Mouse (Mus musculus): ENCODE measurements around the gene Fbxo34. TPM values are rescaled to one million over a fixed set of nuclear protein-coding genes. Genes with fewer than 3 reads are reported as not detected.
"Not testable (repeated sequence)": the region's sequence is repeated elsewhere in the genome, so short reads cannot be mapped to it uniquely, and the experiment has no call there.

The Fbxo34 gene
- polyA plus RNA-seq, 1 experiment from 2014 or later, result 23.5 TPM

DNA sequence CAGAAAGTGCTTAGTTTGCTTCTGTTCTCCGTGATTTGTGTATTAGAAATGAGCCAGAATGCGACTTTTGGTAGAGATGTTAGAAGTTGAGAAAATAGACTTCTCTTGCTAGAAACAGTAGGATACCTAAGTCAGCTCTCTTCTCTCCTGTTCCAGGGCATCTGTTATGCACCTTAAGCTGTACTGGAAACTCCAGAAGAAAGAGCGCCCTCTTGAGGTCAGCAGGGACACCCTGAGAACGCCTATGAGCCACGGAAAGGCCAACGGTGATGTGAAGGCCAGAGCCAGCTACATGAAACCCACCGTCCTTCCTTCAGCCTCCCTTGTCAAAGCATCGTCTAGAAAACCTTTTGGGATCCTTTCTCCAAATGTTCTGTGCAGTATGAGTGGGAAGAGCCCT lies 78.8 kb downstream of the Fbxo34 start:
- Histone ChIP-seq H3K27ac (replicated peaks; ENCODE audit: low read depth, low read length) (no peak overlapping the region), H3K36me3 (ENCODE audit: control insufficient read depth, insufficient read depth, low read length) (0 out of 2 replicates have a peak, but pooled peaks cover 8% of the 10 kb centered on the region), H3K4me2 (ENCODE audit: low read depth, low read length) (no peak overlapping the region), H3K9ac (ENCODE audit: low read depth, low read length) (no peak overlapping the region), H3K4me1 (ENCODE audit: control insufficient read depth, insufficient read depth, low read length) (0 out of 2 replicates have a peak, but pooled peaks cover 4% of the 10 kb centered on the region), H3K4me3 (ENCODE audit: low read depth, low read length) (no peak overlapping the region), H3K27me3 (replicated peaks; ENCODE audit: control insufficient read depth, insufficient read depth, low read length) (no peaks in the 10 kb centered on the region), H3K9me3 (ENCODE audit: control insufficient read depth, low read length) (no peaks in the 10 kb centered on the region)
- 0 out of 2 replicates have a peak, but pooled peaks have one; percentile 31 for ATAC-seq (ENCODE audit: low read depth)
- peak; percentile 77 for DNase-seq (ENCODE audit: low spot score)
- 37% methylated on average over 8 of the region's 8 CpGs for WGBS

DNA sequence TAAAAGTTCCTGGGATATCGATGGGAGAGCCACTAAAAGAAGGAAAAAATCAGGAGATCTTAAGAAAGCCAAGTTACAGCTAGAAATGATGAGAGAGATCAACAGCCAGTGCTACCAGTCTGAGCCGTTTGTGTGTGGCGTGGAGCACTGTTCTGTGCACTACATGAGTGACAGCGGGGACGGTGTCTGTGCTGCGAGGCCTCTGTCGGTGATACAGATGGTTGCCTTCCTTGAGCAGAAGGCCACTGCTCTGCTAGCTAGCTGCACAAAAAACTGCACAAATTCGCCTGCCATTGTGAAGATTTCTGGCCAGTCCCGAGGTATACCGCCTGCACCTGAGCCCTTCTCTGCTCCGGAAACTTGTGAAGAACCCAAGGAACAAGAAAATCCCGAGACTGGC lies 79.4 kb downstream of the Fbxo34 start:
- H3K36me3 ChIP-seq (ENCODE audit: control insufficient read depth, insufficient read depth, low read length); H3K27me3 ChIP-seq (replicated peaks; ENCODE audit: control insufficient read depth, insufficient read depth, low read length); DNase-seq (ENCODE audit: low spot score); H3K4me2 ChIP-seq (ENCODE audit: low read depth, low read length); H3K4me3 ChIP-seq (ENCODE audit: low read depth, low read length); H3K9ac ChIP-seq (ENCODE audit: low read depth, low read length); H3K9me3 ChIP-seq (ENCODE audit: control insufficient read depth, low read length); H3K4me1 ChIP-seq (ENCODE audit: control insufficient read depth, insufficient read depth, low read length); ATAC-seq (ENCODE audit: low read depth); H3K27ac ChIP-seq (replicated peaks; ENCODE audit: low read depth, low read length): not testable (repeated sequence)
- whole genome bisulfite sequencing, result 94% methylated on average over 10 of the region's 12 CpGs

DNA sequence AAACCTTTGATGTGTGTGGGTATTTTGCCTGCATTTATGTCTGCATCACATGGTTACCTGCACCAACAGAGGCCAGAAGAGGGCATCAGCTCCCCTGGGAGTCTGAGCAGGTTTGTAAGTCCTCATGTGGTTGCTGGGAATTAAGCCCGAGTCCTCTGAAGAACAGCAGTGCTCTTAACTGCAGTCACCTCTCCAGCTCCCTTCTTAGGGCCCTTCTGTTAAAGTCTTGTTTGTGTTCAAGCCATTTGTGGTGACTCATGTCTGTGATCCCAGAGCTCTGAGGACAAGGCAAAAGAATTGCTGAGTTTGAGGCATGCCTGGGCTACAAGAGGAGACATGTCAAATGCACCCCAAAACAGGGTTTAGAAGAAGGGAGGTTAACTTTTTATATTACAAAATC lies 82.3 kb downstream of the Fbxo34 start:
- H3K27ac ChIP-seq (replicated peaks; ENCODE audit: low read depth, low read length), result no peak overlapping the region
- 65% methylated on average over 1 of the region's 1 CpGs for WGBS
- no peak for ATAC-seq (ENCODE audit: low read depth)

DNA sequence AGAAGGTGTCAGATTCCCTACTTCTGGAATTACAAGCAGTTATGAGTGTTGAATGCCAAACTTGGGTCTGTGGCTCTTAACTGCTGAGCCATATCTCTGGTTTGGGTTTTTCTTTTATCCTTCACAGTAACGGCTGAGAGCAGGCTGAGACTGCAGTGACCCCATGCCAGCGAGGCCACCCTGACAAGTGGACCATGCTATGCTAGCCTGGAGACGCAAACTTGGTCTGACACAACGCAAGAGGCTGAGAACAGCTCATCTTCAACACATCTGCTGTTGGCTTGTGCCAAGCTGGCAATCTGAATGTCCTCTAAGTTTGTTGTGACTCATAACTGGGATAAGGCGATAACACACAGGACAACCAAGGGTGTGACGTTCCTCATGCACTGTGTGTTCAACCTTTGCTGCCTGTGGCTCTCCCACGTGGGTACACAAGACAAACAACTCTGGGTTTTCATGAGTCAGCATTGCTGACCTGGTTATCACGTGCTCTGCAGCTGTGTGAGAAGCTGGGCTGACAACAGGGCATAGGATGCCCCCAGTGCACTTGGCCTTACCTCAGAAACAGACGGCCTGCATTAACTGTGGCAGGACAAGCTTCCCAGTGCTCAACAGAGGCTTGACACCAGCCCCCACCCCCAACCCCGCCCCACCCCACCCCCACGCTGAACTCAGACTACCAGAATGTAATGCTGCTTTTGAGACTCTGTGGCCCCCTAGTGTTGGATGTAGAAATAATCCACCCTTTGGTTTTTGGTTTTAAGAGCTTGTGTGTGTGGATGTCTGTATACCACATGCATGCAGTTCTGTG lies 83.3 kb downstream of the Fbxo34 start:
- Histone ChIP-seq H3K36me3 (ENCODE audit: control insufficient read depth, insufficient read depth, low read length) (0 out of 2 replicates have a peak, but pooled peaks cover 8% of the 10 kb centered on the region), H3K27ac (replicated peaks; ENCODE audit: low read depth, low read length) (no peak overlapping the region), H3K9ac (ENCODE audit: low read depth, low read length) (peak overlapping the region; percentile 16; the same call in 1 of the 2 replicates), H3K4me3 (ENCODE audit: low read depth, low read length) (no peak overlapping the region), H3K9me3 (ENCODE audit: control insufficient read depth, low read length) (no peaks in the 10 kb centered on the region), H3K4me1 (ENCODE audit: control insufficient read depth, insufficient read depth, low read length) (0 out of 2 replicates have a peak, but pooled peaks cover 4% of the 10 kb centered on the region), H3K27me3 (replicated peaks; ENCODE audit: control insufficient read depth, insufficient read depth, low read length) (no peaks in the 10 kb centered on the region), H3K4me2 (ENCODE audit: low read depth, low read length) (peak overlapping the region; percentile 14; the same call in 1 of the 2 replicates)
- DNase-seq (ENCODE audit: low spot score), result peak; percentile 65
- peak; percentile 76 for ATAC-seq (ENCODE audit: low read depth)
- WGBS, result 32% methylated on average over 11 of the region's 11 CpGs

More for the DNA sequence above, 82.3 kb downstream of the Fbxo34 start:
- no peaks in the 10 kb centered on the region for H3K27me3 ChIP-seq (replicated peaks; ENCODE audit: control insufficient read depth, insufficient read depth, low read length)
- H3K4me3 ChIP-seq (ENCODE audit: low read depth, low read length), result no peak overlapping the region
- DNase-seq (ENCODE audit: low spot score), result no peak
- H3K9ac ChIP-seq (ENCODE audit: low read depth, low read length), result no peak overlapping the region
- no peaks in the 10 kb centered on the region for H3K9me3 ChIP-seq (ENCODE audit: control insufficient read depth, low read length)
- H3K4me2 ChIP-seq (ENCODE audit: low read depth, low read length), result no peak overlapping the region
- 0 out of 2 replicates have a peak, but pooled peaks cover 8% of the 10 kb centered on the region for H3K36me3 ChIP-seq (ENCODE audit: control insufficient read depth, insufficient read depth, low read length)
- 0 out of 2 replicates have a peak, but pooled peaks cover 4% of the 10 kb centered on the region for H3K4me1 ChIP-seq (ENCODE audit: control insufficient read depth, insufficient read depth, low read length)

DNA sequence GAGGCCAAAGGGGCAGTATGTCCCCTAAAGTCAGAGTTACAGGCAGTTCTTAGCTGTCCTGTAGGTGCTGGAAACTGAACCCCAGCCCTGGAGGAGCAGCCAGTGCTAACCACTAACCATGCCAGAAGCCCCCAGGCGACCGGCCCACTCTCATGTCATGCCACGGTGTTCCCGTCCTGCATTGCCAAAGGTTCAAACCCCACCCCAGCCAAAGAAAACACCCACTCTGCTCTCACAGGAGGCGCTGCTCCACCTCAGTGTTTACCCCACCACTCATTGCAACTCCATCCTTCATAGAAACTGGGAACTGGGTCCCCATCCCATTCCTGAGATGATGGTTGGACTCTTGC lies 83.9 kb downstream of the Fbxo34 start:
- Histone ChIP-seq H3K9me3 (ENCODE audit: control insufficient read depth, low read length) (no peaks in the 10 kb centered on the region), H3K9ac (ENCODE audit: low read depth, low read length) (no peak overlapping the region), H3K4me2 (ENCODE audit: low read depth, low read length) (no peak overlapping the region), H3K36me3 (ENCODE audit: control insufficient read depth, insufficient read depth, low read length) (0 out of 2 replicates have a peak, but pooled peaks cover 8% of the 10 kb centered on the region), H3K4me3 (ENCODE audit: low read depth, low read length) (no peak overlapping the region), H3K4me1 (ENCODE audit: control insufficient read depth, insufficient read depth, low read length) (0 out of 2 replicates have a peak, but pooled peaks cover 4% of the 10 kb centered on the region), H3K27ac (replicated peaks; ENCODE audit: low read depth, low read length) (no peak overlapping the region), H3K27me3 (replicated peaks; ENCODE audit: control insufficient read depth, insufficient read depth, low read length) (no peaks in the 10 kb centered on the region)
- 85% methylated on average over 5 of the region's 5 CpGs for WGBS
- no peak for ATAC-seq (ENCODE audit: low read depth)
- DNase-seq (ENCODE audit: low spot score), result no peak

DNA sequence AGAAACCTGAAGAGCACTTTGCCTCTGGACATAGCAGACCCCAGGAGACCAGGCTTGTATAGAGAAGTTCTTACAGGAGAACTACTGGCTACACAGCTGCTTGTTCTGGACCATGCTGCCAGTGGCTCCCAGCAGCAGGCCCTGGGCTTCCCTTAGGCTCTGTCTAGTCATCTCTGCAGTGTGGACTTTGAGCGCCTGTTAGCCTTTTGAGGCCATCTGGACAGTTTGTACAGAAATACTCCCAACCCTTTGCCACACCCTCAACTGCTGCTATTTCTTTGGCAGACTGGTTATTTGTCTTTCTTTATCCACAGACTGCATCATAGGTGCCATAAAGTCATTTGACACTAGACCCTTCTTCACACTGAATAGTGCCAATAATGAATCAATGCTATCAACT lies 84.9 kb downstream of the Fbxo34 start:
- Histone ChIP-seq H3K4me1 (ENCODE audit: control insufficient read depth, insufficient read depth, low read length) (0 out of 2 replicates have a peak, but pooled peaks cover 4% of the 10 kb centered on the region), H3K9ac (ENCODE audit: low read depth, low read length) (no peak overlapping the region), H3K4me3 (ENCODE audit: low read depth, low read length) (no peak overlapping the region), H3K27ac (replicated peaks; ENCODE audit: low read depth, low read length) (no peak overlapping the region), H3K27me3 (replicated peaks; ENCODE audit: control insufficient read depth, insufficient read depth, low read length) (no peaks in the 10 kb centered on the region), H3K9me3 (ENCODE audit: control insufficient read depth, low read length) (no peaks in the 10 kb centered on the region), H3K4me2 (ENCODE audit: low read depth, low read length) (no peak overlapping the region), H3K36me3 (ENCODE audit: control insufficient read depth, insufficient read depth, low read length) (0 out of 2 replicates have a peak, but pooled peaks cover 14% of the 10 kb centered on the region)
- no peak for ATAC-seq (ENCODE audit: low read depth)
- DNase-seq (ENCODE audit: low spot score), result no peak
- WGBS, result 87% methylated on average over 1 of the region's 1 CpGs

DNA sequence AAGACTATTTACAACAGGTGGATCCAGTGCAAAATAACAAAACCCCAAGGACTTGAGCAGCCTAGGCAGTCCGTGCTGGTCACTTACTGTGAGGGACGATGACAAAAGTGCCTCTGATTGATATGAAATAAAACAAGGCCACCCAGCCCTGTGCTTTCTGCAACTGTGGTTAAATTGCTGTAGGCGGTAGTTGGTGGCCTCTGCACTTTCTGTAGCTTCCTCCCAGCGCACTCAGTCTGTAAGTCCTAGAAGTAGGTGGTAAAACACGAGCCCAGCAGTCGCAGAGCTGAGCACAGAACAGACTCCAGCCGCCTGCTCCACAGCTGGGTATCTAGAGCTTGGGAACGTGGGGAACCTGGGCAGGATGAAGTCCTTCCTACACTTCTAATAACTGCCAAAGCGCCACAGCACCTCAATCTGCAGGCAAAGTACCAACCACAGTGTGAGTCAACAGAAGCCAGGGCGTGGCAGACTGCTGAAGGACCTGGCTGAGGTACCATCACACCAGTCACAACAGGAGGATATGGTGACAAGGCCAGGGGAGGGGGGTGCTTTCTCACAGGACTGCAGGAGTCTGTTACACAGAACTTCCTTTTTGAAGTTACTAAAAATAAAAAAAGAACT lies 91.2 kb downstream of the Fbxo34 start:
- DNase-seq (ENCODE audit: low spot score) (no peak), ATAC-seq (ENCODE audit: low read depth) (no peak)
- H3K36me3 ChIP-seq (ENCODE audit: control insufficient read depth, insufficient read depth, low read length), result peaks cover 59% of the 10 kb centered on the region
- no peak overlapping the region for H3K9ac ChIP-seq (ENCODE audit: low read depth, low read length)
- no peaks in the 10 kb centered on the region for H3K4me1 ChIP-seq (ENCODE audit: control insufficient read depth, insufficient read depth, low read length)
- no peak overlapping the region for H3K27ac ChIP-seq (replicated peaks; ENCODE audit: low read depth, low read length)
- no peak overlapping the region for H3K4me2 ChIP-seq (ENCODE audit: low read depth, low read length)
- no peak overlapping the region for H3K4me3 ChIP-seq (ENCODE audit: low read depth, low read length)
- 86% methylated on average over 10 of the region's 10 CpGs for WGBS
- H3K9me3 ChIP-seq (ENCODE audit: control insufficient read depth, low read length), result no peaks in the 10 kb centered on the region
- no peaks in the 10 kb centered on the region for H3K27me3 ChIP-seq (replicated peaks; ENCODE audit: control insufficient read depth, insufficient read depth, low read length)

DNA sequence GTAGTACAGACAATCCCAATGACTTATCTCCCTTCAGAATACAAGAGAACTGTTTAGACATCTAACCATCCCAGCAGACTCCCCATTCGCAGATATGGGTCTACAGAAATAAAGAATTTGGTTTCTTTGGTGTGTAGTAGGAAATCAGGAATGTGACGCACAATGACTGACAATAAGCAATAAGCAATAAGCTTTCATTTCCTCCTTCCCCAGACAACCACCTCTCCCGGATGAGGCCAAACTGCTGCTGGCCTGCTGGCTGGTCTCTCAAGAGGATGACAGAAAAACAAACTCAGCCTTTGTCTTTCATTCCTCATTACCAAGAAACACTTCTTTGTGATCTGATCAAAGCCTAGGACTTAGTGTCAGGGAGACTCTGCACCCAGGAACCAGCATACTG lies 92.1 kb downstream of the Fbxo34 start:
- Histone ChIP-seq H3K4me2 (ENCODE audit: low read depth, low read length) (no peak overlapping the region), H3K27me3 (replicated peaks; ENCODE audit: control insufficient read depth, insufficient read depth, low read length) (no peaks in the 10 kb centered on the region), H3K27ac (replicated peaks; ENCODE audit: low read depth, low read length) (no peak overlapping the region), H3K36me3 (ENCODE audit: control insufficient read depth, insufficient read depth, low read length) (peaks cover 67% of the 10 kb centered on the region), H3K4me1 (ENCODE audit: control insufficient read depth, insufficient read depth, low read length) (no peaks in the 10 kb centered on the region), H3K9me3 (ENCODE audit: control insufficient read depth, low read length) (no peaks in the 10 kb centered on the region), H3K4me3 (ENCODE audit: low read depth, low read length) (no peak overlapping the region), H3K9ac (ENCODE audit: low read depth, low read length) (no peak overlapping the region)
- no peak for ATAC-seq (ENCODE audit: low read depth)
- no peak for DNase-seq (ENCODE audit: low spot score)
- 94% methylated on average over 3 of the region's 3 CpGs for WGBS
